Mouse (Mus musculus) heart, embryonic 11.5 days (tissue): ENCODE results near the gene Tmem270. TPM values are rescaled to one million over a fixed set of nuclear protein-coding genes. Genes with fewer than 3 reads are reported as not detected.

Experiments
- ATAC-seq: fragments of 200-750 bp; cut with Nextera tagmentation; replicated peaks from 2 replicates; pipeline ENCODE4 v1.8.0; 2017; ENCODE audit warnings: moderate library complexity; ENCODE audit not compliant: insufficient number of reproducible peaks, low FRiP score, low TSS enrichment
- H3K27ac ChIP-seq: fragments of 300-500 bp; sonication (generic); 2 replicates; pipeline ENCODE4 v1.5.1; 2014; ENCODE audit warnings: mild to moderate bottlenecking, low read depth, low read length
- H3K27me3 ChIP-seq: fragments of 300-500 bp; sonication (generic); 2 replicates; pipeline ENCODE4 v1.6.1; 2014; ENCODE audit warnings: mild to moderate bottlenecking, low read length, mixed read lengths; ENCODE audit not compliant: control insufficient read depth, insufficient read depth
- H3K36me3 ChIP-seq: fragments of 300-500 bp; sonication (generic); 2 replicates; pipeline ENCODE4 v1.6.1; 2014; ENCODE audit warnings: mild to moderate bottlenecking, low read length, moderate library complexity, mixed read lengths; ENCODE audit not compliant: control insufficient read depth, insufficient read depth
- H3K4me1 ChIP-seq: fragments of 300-500 bp; sonication (generic); 2 replicates; pipeline ENCODE4 v1.6.1; 2014; ENCODE audit warnings: low read length; ENCODE audit not compliant: control insufficient read depth, insufficient read depth
- H3K4me2 ChIP-seq: fragments of 300-500 bp; sonication (generic); 2 replicates; pipeline ENCODE4 v1.6.1; 2014; ENCODE audit warnings: mild to moderate bottlenecking, moderate library complexity
- H3K4me3 ChIP-seq: fragments of 300-500 bp; sonication (generic); 2 replicates; pipeline ENCODE4 v1.5.1; 2014; ENCODE audit warnings: low read depth, low read length
- H3K9ac ChIP-seq: fragments of 300-500 bp; sonication (generic); 2 replicates; pipeline ENCODE4 v1.6.1; 2014; ENCODE audit warnings: mild to moderate bottlenecking, low read depth, low read length, moderate library complexity
- H3K9me3 ChIP-seq: fragments of 300-500 bp; sonication (generic); replicated peaks from 2 replicates; pipeline ENCODE4 v1.6.1; 2016; ENCODE audit warnings: low read length; ENCODE audit not compliant: control insufficient read depth
- WGBS: fragments of 180-500 bp; shearing (Covaris S2); extraction: QIAGEN DNeasy Blood & Tissue Kit; methylation state at CpG from one replicate; pipeline ENCODE4 v1.1.7; 2014; ENCODE audit not compliant: insufficient replicate concordance; 5-methylcytosine and 5-hydroxymethylcytosine counted together
- polyA plus RNA-seq: library from polyadenylated mRNA; unstranded; fragments of >200 nt; fragmentation: Nextera tagmentation; extraction: Ambion mirVana; gene quantifications from 2 replicates; pipeline ENCODE4 v1.2.1, GENCODE M21; 2014

Gene Tmem270
- polyA plus RNA-seq, 1 experiment from 2014 or later, result not detected

DNA sequence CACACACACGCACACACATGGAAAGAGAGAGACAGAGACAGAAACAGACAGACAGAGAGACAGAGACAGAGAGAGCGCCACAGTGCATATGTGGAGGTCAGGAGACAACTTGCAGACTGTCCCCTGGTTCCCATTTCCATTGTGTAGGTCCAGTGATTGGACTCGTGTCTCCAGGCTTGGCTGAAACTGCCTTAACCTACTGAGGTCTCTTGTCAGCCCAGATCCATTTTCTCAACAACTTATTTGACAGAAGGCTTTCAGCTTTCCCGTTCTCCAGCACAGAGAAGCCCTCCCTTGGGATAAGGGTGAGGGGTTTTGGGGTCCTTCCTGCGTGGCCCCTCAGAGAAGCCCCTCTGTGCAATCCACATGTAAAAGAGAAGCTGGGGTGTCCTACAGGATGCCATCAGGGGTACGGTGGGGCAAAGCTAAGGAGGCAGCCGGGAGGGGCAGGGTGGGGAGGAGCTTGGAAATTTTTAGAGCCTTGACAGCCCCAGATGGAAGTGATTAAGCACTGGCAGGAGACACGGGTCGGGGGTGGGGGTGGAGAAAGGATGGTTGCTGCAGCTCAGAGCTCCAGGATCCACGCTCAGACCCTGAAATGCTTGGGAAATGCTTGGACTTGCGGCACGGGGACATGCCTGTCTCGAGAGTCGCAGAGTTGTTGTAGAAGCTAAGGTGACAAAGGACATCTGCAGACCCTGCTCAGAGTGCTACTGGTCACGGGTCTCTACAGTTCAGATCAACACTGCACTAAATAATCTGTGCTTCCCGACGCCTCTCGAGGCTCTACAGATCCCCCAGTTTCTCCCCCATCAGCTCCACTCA, 39.0 kb downstream of the Tmem270 start:
- 31% methylated on average over 18 of the region's 18 CpGs for WGBS
- peak overlapping the region; percentile 43 for H3K4me2 ChIP-seq
- H3K9me3 ChIP-seq, result no peaks in the 10 kb centered on the region
- H3K36me3 ChIP-seq, result no peaks in the 10 kb centered on the region
- H3K27ac ChIP-seq, result no peak overlapping the region
- no peak overlapping the region for H3K4me3 ChIP-seq
- no peaks in the 10 kb centered on the region for H3K27me3 ChIP-seq
- H3K4me1 ChIP-seq, result peaks cover 5% of the 10 kb centered on the region; the same call in 1 of the 2 replicates
- H3K9ac ChIP-seq, result peak overlapping the region; percentile 52; the same call in 1 of the 2 replicates
- ATAC-seq, result no peak

DNA sequence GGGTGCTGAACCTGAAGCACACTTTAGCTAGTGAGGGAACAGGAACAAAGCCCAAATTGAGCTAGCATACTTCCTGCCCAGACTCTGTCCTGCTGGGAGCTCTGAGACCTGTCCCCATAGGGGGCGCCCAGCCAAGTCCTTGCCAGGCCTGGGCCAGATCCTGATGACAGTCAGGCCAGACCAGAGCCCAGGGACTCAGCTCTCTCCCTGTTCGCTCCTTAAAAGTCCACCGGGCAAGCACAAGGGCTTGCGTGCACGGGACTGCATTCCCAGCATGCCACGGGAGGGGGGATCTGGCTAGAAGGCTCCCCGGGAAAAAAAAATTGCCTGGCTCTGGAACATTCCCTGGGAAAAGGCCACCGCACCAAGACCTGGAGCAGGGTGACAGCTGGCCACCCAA, 41.4 kb downstream of the Tmem270 start:
- 40% methylated on average over 8 of the region's 8 CpGs for WGBS
- H3K4me1 ChIP-seq, result peaks cover 5% of the 10 kb centered on the region; the same call in 1 of the 2 replicates
- no peak overlapping the region for H3K4me3 ChIP-seq
- H3K27ac ChIP-seq, result no peak overlapping the region
- ATAC-seq, result no peak
- no peaks in the 10 kb centered on the region for H3K9me3 ChIP-seq
- H3K9ac ChIP-seq, result no peak overlapping the region
- no peaks in the 10 kb centered on the region for H3K27me3 ChIP-seq
- no peaks in the 10 kb centered on the region for H3K36me3 ChIP-seq
- H3K4me2 ChIP-seq, result no peak overlapping the region

DNA sequence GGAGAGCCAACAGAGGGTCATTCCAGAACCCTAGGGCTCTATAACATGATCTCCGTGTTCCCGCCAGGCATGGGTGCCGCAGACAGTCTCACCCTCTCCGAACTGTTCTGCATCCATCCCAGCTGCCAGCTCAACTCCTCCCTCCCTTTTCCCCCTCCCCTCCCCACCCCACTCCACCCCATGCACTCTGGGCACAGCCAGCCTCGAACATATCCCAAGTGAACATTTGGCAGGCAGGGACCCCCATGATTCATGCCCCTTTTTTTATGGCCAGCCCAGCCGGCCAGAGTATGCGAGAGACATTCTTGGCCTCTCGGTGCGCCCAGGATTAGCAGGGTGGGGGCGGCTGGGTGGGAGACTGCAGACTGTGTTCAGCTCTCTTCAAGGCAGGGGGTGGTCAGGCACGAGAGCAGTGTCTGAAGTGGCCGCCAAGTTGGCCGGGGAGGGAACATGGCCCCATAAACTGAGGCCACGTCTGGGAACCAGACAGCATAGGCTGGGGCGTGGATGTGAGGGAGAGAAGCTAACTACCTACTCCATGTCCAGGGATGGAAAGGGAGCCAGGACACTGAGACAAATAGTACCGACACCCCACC, 44.5 kb downstream of the Tmem270 start:
- Histone ChIP-seq H3K27me3 (no peaks in the 10 kb centered on the region), H3K36me3 (no peaks in the 10 kb centered on the region), H3K4me2 (no peak overlapping the region), H3K4me1 (no peaks in the 10 kb centered on the region), H3K9ac (no peak overlapping the region), H3K27ac (no peak overlapping the region), H3K9me3 (no peaks in the 10 kb centered on the region), H3K4me3 (no peak overlapping the region)
- no peak for ATAC-seq
- 69% methylated on average over 16 of the region's 16 CpGs for WGBS

DNA sequence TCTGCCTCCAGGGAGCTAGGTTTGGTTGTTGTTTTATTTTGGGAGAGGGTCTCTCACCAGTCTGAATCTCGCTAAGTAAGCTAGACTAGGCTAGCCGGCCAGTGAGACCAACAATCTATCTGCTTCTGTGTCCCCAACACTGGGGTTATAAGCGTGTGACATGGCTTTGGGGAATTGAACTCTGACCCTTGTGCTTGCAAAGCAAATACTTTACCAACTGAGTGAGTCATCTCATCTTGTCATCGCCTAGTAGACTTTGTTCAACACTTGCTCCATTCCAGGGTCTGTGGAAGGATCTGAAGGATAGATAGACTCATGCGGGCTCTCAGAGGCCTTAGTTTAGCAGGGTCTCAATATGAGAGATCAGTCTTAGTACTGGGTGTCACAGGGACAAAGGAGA, 47.3 kb downstream of the Tmem270 start:
- Histone ChIP-seq H3K36me3 (no peaks in the 10 kb centered on the region), H3K27me3 (no peaks in the 10 kb centered on the region), H3K9ac (no peak overlapping the region), H3K27ac (no peak overlapping the region), H3K9me3 (peaks cover 4% of the 10 kb centered on the region), H3K4me1 (no peaks in the 10 kb centered on the region), H3K4me2 (no peak overlapping the region), H3K4me3 (no peak overlapping the region)
- ATAC-seq, result no peak
- WGBS, result 76% methylated on average over 5 of the region's 5 CpGs

DNA sequence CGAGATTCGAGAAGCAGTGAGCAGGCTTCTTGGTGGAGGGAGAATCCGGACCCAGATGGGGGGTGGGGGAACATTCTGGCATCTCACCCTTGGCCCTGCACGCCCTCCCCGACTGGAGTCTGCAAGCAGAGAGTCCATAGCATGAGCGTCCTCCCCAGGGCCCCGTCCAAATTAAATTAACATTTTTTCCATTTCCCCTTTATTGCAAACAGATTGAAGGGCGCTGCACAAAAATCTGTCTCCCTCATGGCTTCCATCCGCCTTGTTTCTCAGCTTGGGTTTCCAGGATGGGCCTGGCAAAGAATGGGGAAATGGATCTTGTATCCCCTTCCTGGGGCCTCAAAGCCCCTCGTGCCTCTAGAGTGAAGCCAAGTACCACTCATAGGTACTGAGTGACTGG, 48.2 kb downstream of the Tmem270 start:
- Histone ChIP-seq H3K27ac (no peak overlapping the region), H3K36me3 (no peaks in the 10 kb centered on the region), H3K4me1 (no peaks in the 10 kb centered on the region), H3K27me3 (no peaks in the 10 kb centered on the region), H3K9ac (no peak overlapping the region), H3K9me3 (peaks cover 4% of the 10 kb centered on the region), H3K4me2 (no peak overlapping the region), H3K4me3 (no peak overlapping the region)
- ATAC-seq, result no peak
- 80% methylated on average over 10 of the region's 10 CpGs for WGBS

DNA sequence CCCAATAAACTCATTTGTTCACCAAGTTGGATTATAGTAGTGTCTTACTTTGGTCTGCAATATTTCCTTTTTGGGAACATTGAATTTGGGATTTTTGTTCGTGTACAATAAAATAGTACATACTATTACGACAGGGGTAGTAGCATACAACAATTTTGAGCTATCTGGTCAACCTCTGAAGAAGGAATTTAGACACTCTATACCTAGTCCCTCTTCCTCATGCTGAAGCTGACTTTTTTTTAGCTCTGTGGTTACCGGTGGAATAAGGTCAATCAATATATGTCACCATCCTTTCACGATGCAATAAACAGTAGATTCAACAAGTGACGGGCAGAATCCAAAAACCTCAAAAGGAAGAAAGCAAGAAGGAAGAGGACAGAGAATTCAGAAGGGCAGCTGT, 53.7 kb downstream of the Tmem270 start:
- 83% methylated on average over 5 of the region's 5 CpGs for WGBS
- no peaks in the 10 kb centered on the region for H3K36me3 ChIP-seq
- ATAC-seq, result no peak

More for the DNA sequence above, 53.7 kb downstream of the Tmem270 start:
- Histone ChIP-seq H3K9me3 (peaks cover 4% of the 10 kb centered on the region), H3K9ac (no peak overlapping the region), H3K4me3 (no peak overlapping the region), H3K27me3 (no peaks in the 10 kb centered on the region), H3K27ac (no peak overlapping the region), H3K4me1 (no peaks in the 10 kb centered on the region), H3K4me2 (no peak overlapping the region)

Other genes starting within 250 kb of the Tmem270 start
- gene Limk1, start 218.1 kb downstream of the Tmem270 start, polyA plus RNA-seq, result 2.6 and 3.3 TPM in 2 replicates
- 24.3 and 27.7 TPM in 2 replicates for gene Eln, start 159.4 kb downstream of the Tmem270 start, polyA plus RNA-seq
- 15.0 and 17.1 TPM in 2 replicates for gene Cldn13, start 8.8 kb upstream of the Tmem270 start, polyA plus RNA-seq
- gene Mettl27, start 25.6 kb upstream of the Tmem270 start, polyA plus RNA-seq, result 10.3 and 11.1 TPM in 2 replicates
- 1.4 and 1.7 TPM in 2 replicates for gene Cldn4, start 40.2 kb upstream of the Tmem270 start, polyA plus RNA-seq
- 1.2 and 1.5 TPM in 2 replicates for gene Cldn3, start 79.5 kb upstream of the Tmem270 start, polyA plus RNA-seq
- 58.2 and 59.9 TPM in 2 replicates for gene Abhd11, start 102.4 kb upstream of the Tmem270 start, polyA plus RNA-seq
- gene Stx1a, start 116.7 kb upstream of the Tmem270 start, polyA plus RNA-seq, result 10.4 and 13.4 TPM in 2 replicates
- gene Dnajc30, start 157.5 kb upstream of the Tmem270 start, polyA plus RNA-seq, result 29.2 and 30.9 TPM in 2 replicates
- 74.8 and 78.3 TPM in 2 replicates for gene Bud23, start 158.2 kb upstream of the Tmem270 start, polyA plus RNA-seq
- gene Vps37d, start 171.5 kb upstream of the Tmem270 start, polyA plus RNA-seq, result 2.0 and 2.6 TPM in 2 replicates
- 0.54 and 1.2 TPM in 2 replicates for gene Mlxipl, start 183.2 kb upstream of the Tmem270 start, polyA plus RNA-seq
- gene Tbl2, start 242.9 kb upstream of the Tmem270 start, polyA plus RNA-seq, result 20.0 and 21.3 TPM in 2 replicates